Mouse (Mus musculus): Measurements from ENCODE around the gene Mcpt1. TPM values are rescaled to one million over a fixed set of nuclear protein-coding genes. Genes with fewer than 3 reads are reported as not detected.

Mcpt1 gene
- polyA plus RNA-seq, 1 experiment from 2014 or later: not detected

Other genes with a start within 250 kb of the Mcpt1 start
- 20.9 and 25.6 TPM in 2 replicates for gene Adcy4, start 233.9 kb upstream of the Mcpt1 start, polyA plus RNA-seq (2015; fragmentation: Nextera tagmentation; extraction: Ambion mirVana)
- gene Ripk3, start 229.1 kb upstream of the Mcpt1 start, polyA plus RNA-seq (2015; fragmentation: Nextera tagmentation; extraction: Ambion mirVana): 31.0 and 37.1 TPM in 2 replicates
- 124 and 128 TPM in 2 replicates for gene Nfatc4, start 194.8 kb upstream of the Mcpt1 start, polyA plus RNA-seq (2015; fragmentation: Nextera tagmentation; extraction: Ambion mirVana)
- gene Nynrin, start 164.0 kb upstream of the Mcpt1 start, polyA plus RNA-seq (2015; fragmentation: Nextera tagmentation; extraction: Ambion mirVana): 28.2 and 34.2 TPM in 2 replicates
- gene Cbln3, start 133.6 kb upstream of the Mcpt1 start, polyA plus RNA-seq (2015; fragmentation: Nextera tagmentation; extraction: Ambion mirVana): 0.17 and 0.31 TPM in 2 replicates
- gene Khnyn, start 133.0 kb upstream of the Mcpt1 start, polyA plus RNA-seq (2015; fragmentation: Nextera tagmentation; extraction: Ambion mirVana): 24.2 and 25.5 TPM in 2 replicates
- gene Sdr39u1, start 117.7 kb upstream of the Mcpt1 start, polyA plus RNA-seq (2015; fragmentation: Nextera tagmentation; extraction: Ambion mirVana): 98.8 and 104 TPM in 2 replicates
- gene Cma1, start 73.3 kb upstream of the Mcpt1 start, polyA plus RNA-seq (2015; fragmentation: Nextera tagmentation; extraction: Ambion mirVana): 10.7 and 11.9 TPM in 2 replicates
- gene Cma2, start 67.0 kb upstream of the Mcpt1 start, polyA plus RNA-seq (2015; fragmentation: Nextera tagmentation; extraction: Ambion mirVana): not detected in 2 replicates
- not detected in 2 replicates for gene Mcpt9, start 12.5 kb downstream of the Mcpt1 start, polyA plus RNA-seq (2015; fragmentation: Nextera tagmentation; extraction: Ambion mirVana)
- not detected in 2 replicates for gene Mcpt2, start 24.1 kb downstream of the Mcpt1 start, polyA plus RNA-seq (2015; fragmentation: Nextera tagmentation; extraction: Ambion mirVana)
- gene Mcpt4, start 44.3 kb downstream of the Mcpt1 start, polyA plus RNA-seq (2015; fragmentation: Nextera tagmentation; extraction: Ambion mirVana): 0.13 TPM in 1 of 2 replicates, not detected in the other
- gene Mcpt8, start 67.3 kb downstream of the Mcpt1 start, polyA plus RNA-seq (2015; fragmentation: Nextera tagmentation; extraction: Ambion mirVana): 0.61 and 0.70 TPM in 2 replicates
- 0.57 TPM in 1 of 2 replicates, not detected in the other for gene Ctsg, start 84.6 kb downstream of the Mcpt1 start, polyA plus RNA-seq (2015; fragmentation: Nextera tagmentation; extraction: Ambion mirVana)
- gene Gzme, start 102.7 kb downstream of the Mcpt1 start, polyA plus RNA-seq (2015; fragmentation: Nextera tagmentation; extraction: Ambion mirVana): not detected in 2 replicates
- not detected in 2 replicates for gene Gzmd, start 114.6 kb downstream of the Mcpt1 start, polyA plus RNA-seq (2015; fragmentation: Nextera tagmentation; extraction: Ambion mirVana)
- not detected in 2 replicates for gene Gzmg, start 141.6 kb downstream of the Mcpt1 start, polyA plus RNA-seq (2015; fragmentation: Nextera tagmentation; extraction: Ambion mirVana)
- gene Gzmn, start 156.6 kb downstream of the Mcpt1 start, polyA plus RNA-seq (2015; fragmentation: Nextera tagmentation; extraction: Ambion mirVana): not detected in 2 replicates
- gene Gzmf, start 193.4 kb downstream of the Mcpt1 start, polyA plus RNA-seq (2015; fragmentation: Nextera tagmentation; extraction: Ambion mirVana): not detected in 2 replicates
- gene Gzmc, start 216.7 kb downstream of the Mcpt1 start, polyA plus RNA-seq (2015; fragmentation: Nextera tagmentation; extraction: Ambion mirVana): not detected in 2 replicates
- gene Gzmb, start 244.3 kb downstream of the Mcpt1 start, polyA plus RNA-seq (2015; fragmentation: Nextera tagmentation; extraction: Ambion mirVana): 1.1 and 1.2 TPM in 2 replicates